Comparison of ENCODE assay signal across 19 mouse cellular contexts in the genomic region with DNA sequence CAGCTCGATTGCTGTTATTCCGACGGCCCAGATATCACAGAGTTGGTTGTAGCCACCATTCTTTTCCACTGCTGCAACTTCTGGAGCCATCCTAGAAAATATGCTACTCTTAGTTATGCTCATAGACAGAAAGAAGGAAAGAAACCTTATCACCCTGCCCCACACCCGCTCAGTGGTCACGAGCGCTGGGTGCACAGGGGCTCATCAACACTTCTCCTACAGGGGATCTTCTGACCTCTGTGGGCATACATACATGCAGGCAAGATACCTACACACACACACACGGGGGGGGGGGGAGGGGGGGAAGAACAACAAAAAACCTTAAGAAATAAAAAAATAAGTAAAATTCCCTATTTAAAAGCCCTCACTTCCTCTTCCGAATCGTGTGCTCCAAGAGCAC.
"Had no signal": no experiment of that assay in that cellular context is flagged by ENCODE, and none has a peak within 500 bp of the region (broad histone marks: within the 10 kb centered on the region; RNA-seq: fewer than 3 reads in every experiment).

No protein-coding gene starts in this region.

- ATAC-seq: midbrain, embryonic 16.5 days had no signal

- H3K27me3 ChIP-seq: midbrain, embryonic 12.5 days; neural tube, embryonic 13.5 days; neural tube, embryonic 15.5 days had no signal

- DNase-seq: lung, adult 18-20 months; lung, embryonic 14.5 days; lung, postnatal 10 days; lung, postnatal 4 days; midbrain, embryonic 14.5 days; retina, postnatal 1 day; right cerebral cortex, adult 18-20 months; right cerebral cortex, postnatal 25 days; right cerebral cortex, postnatal 4 days; spleen, adult 18-20 months; thymus, adult 18-20 months; thymus, postnatal 14 days; thymus, postnatal 36 days had no signal

- H3K9me3 ChIP-seq: midbrain, embryonic 10.5 days; midbrain, embryonic 12.5 days; neural tube, embryonic 13.5 days; neural tube, embryonic 15.5 days had no signal

- H3K9ac ChIP-seq: lung, embryonic 14.5 days; midbrain, embryonic 12.5 days; neural tube, embryonic 13.5 days; neural tube, embryonic 15.5 days had no signal

- H3K27ac ChIP-seq: midbrain, embryonic 10.5 days; midbrain, embryonic 12.5 days; neural tube, embryonic 13.5 days; neural tube, embryonic 15.5 days had no signal

- H3K4me2 ChIP-seq: lung, embryonic 14.5 days; midbrain, embryonic 12.5 days; neural tube, embryonic 13.5 days; neural tube, embryonic 15.5 days had no signal

- H3K4me3 ChIP-seq: midbrain, embryonic 10.5 days; midbrain, embryonic 12.5 days; myocyte; neural tube, embryonic 13.5 days; neural tube, embryonic 15.5 days had no signal
